Mouse (Mus musculus) MEL (cell line): ENCODE measurements around the gene Tnrc6c.

ENCODE experiments used
- EP300 ChIP-seq, 2 experiments: IDR thresholded peaks; 2 replicates each; pipeline ENCODE4 v1.6.1; 2011; ENCODE audit warnings: improper control_type of control experiment in 2 of 2, low read length in 2 of 2, low read depth in 1 of 2, mild to moderate bottlenecking in 1 of 2
- POLR2A ChIP-seq, 2 experiments: IDR thresholded peaks; 2 replicates each; pipeline ENCODE4 v1.6.1; 2011 to 2012; ENCODE audit warnings: low read length in 2 of 2, mild to moderate bottlenecking in 2 of 2, control low read depth in 1 of 2, improper control_type of control experiment in 1 of 2, low read depth in 1 of 2, moderate library complexity in 1 of 2; ENCODE audit not compliant: control insufficient read depth in 1 of 2, insufficient read depth in 1 of 2, poor library complexity in 1 of 2

GRCm38 (mm10) chr11:117627746-117628311, 26.3 kb upstream of the Tnrc6c start:
- TF ChIP-seq POLR2A (IDR thresholded peaks at IDR 0.05; ENCODE audit: control insufficient read depth in 1 of 2, insufficient read depth in 1 of 2, low read depth in 1 of 2, low read length in 2 of 2, poor library complexity in 1 of 2) (no peak), EP300 (IDR thresholded peaks at IDR 0.05; ENCODE audit: low read depth in 1 of 2, low read length in 2 of 2) (no peak)
